Mouse (Mus musculus) adrenal gland, postnatal 14 days (tissue): ENCODE measurements around the gene Themis2. TPM values are rescaled to one million over a fixed set of nuclear protein-coding genes. Genes with fewer than 3 reads are reported as not detected.

Source experiments
- DNase-seq: peaks from one replicate; pipeline ENCODE4 v3.0.0; 2021; ENCODE audit warnings: mixed read lengths
- long read RNA-seq, 2 experiments: library from polyadenylated mRNA; stranded (forward); transcript quantifications; one replicate each; pipeline ENCODE4 v2.0.0; 2021
- total RNA-seq: library from RNA; stranded (reverse); gene quantifications from 2 replicates; pipeline ENCODE4 v1.2.3, GENCODE M21; 2021

Themis2 gene
- 2.0 and 4.9 TPM in 2 replicates for total RNA-seq
- long read RNA-seq, experiment 1, partial matches to known transcripts = 0 of 1 reads
- long read RNA-seq, experiment 1, other reads (novel, unspliced or antisense) = 0 of 1 reads
- long read RNA-seq, experiment 2, partial matches to known transcripts = 0 of 1 reads
- long read RNA-seq, experiment 2, other reads (novel, unspliced or antisense) = 0 of 1 reads

DNA sequence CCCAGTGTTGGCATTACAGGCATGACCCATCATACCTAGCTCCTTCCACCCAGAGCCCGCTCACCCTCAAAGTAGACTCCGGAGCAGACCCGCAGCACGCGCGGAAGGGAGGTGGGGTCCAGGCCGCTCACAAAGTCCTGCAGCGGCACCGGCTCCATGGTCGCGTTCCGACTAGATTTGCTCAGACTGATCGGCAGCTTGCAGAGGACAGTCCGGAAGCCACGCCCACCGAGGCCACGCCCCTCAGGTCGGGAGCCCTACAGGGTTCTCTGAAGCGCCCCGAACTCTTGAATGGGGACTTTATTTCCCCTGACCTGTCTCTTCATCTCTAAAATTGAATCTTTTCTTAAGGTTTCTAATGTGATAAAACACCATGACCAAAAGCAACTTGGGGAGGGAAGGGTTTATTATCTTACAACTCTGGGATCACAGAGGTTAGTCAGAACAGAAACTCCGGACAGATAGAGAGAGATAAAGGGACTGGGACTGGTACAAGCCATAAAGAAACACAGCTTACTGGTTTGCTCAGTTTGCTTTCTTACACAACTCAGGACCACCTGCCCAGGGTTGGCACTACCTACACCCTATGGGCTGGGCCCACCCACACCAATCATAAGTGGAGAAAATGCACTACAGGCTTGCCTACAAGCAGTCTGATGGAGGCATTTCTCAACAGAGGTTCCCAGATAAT is at the start of gene Themis2:
TSS of gene Themis2 (minus strand) at position 192 of the 691 bp plus-strand sequence.
- peak; percentile 89 for DNase-seq

DNA sequence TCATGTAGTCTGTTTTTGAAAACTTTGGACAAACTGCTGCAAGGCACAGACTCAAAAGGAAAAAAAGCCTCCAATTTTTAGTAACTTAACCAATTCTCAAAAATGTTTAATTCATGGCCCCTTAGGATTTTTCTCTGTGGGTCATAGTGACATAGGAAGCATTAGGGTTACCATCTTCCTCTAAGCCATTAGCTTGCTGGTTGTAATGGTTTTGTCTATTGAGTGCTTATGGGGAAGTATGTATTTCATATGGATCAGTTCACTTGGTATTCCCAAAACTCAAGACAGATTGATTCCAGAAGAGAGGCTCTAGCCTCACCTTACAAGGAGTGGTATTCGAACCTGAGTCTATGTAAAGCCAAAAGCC is 47.5 kb upstream of the Themis2 start:
- no peak for DNase-seq

DNA sequence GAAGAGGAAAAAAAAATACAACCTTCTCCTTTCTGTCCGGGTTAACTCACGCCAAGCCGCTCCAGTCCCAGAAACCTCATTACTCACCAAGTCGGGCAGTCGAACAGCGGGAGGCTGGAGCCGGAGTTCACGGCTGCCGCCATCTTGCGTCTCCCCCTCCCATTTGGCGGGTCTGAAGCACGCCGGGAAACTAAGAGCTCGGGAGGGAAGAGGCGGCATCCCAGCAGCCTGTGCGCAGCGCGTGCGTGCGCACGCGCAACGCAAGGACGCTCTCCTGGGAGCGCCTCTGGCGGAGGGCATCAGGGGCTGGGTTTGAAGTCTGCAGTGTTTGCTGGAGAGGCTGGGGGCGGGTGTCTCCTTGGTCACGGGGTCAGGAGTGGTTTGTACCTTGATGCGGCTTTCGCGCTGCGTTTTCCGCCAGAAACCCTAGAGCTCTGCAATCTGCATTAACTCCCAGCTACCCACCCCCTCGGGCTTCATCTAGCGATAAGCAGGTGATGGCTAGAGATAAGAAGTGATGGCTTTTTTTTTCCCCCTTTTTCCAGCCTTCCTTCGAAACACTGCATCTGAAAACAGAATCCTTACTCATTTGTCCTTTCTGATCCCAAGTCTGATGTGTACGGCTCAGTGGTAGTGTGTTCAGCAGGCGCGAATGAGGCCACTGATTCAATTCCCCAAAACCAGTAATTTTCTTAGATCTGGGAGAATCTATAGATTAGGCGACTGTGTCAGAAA is 47.0 kb upstream of the Themis2 start, which contains the start of gene Ppp1r8:
TSS of gene Ppp1r8 (minus strand) at position 200 of the 735 bp plus-strand sequence.
- DNase-seq = peak; percentile 94

DNA sequence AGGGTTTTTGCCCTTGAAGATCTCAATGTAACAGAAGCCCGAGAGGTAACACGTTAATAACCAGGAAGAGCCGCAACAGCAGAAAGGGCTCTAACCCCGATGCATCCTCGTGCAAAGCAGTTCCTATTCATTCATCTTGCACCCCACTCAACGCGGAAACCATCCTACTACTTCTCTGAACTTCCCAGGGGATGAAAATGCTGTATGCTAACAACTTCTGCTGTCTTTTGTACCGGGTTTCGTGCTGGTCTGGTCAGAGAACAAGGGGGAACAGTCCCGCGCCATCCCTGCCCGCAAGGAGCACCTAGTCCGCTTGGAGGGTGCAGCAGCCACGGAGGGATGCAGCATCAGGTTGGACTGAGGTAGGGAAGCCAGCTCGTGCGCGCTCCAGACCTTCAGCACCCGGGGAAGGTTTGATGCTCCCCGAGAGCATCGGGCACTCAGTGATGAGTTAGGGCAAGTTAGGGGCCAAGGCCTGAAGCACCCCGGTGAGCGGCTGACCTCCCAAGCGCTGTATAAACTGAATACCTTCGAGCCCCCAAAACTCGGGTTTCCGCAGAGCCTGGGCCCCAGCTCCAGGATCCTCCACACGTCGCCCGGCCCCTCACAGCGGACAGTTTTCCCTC is 46.2 kb upstream of the Themis2 start:
- DNase-seq = peak; percentile 40

DNA sequence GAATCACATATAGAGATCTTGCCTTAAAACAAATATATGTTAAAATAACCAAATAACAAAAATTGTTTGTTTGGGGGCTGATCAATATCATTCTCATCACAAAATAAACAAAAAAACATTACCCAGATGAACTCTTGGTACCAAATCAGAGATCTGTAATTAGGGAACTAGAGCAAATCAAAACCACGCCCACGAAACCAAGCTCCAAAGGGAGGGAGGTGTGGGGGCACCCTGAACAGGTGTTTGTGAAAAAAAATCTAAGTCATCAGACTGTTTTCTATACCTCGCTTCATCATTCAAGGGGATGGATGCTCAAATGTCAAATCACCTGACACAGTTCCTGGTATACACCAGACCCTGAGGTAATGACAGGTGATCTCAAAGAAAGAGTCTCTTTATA is 45.3 kb upstream of the Themis2 start:
- no peak for DNase-seq

DNA sequence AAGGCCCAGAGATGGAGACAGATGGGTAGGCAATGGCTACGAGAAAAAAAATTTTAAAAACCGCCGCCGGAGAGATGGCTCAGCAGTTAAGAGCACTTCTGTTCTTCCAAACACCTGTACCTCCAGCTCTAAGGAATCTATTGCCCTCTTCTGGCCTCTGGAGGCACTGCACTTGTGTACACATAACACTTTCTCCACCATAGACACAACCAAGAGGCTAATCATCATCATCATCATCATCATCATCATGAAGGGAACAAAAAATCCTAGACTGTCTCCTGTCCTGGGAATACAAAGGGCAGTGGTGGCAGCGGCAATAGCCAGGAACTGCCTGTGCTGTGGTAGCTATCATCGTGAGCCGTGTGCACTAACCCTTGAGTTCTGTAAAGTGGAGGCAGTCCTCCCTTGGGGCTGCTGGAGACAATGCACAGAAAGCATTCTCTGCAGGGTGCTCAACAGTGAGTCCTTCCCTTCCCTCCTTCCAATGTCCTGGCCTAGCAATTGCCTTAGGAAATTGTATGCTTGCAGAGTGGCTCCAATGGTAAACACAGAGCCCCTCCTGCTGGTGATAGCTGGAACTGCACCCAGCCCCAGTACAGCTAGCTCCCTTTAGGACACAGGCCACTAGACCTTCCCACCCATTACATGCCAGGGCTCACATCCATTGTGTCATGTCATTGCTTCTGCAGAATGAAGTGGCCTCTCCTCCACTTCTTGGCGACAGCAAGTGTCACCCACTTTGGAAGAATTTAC is 27.6 kb upstream of the Themis2 start:
- peak; percentile 85 for DNase-seq

DNA sequence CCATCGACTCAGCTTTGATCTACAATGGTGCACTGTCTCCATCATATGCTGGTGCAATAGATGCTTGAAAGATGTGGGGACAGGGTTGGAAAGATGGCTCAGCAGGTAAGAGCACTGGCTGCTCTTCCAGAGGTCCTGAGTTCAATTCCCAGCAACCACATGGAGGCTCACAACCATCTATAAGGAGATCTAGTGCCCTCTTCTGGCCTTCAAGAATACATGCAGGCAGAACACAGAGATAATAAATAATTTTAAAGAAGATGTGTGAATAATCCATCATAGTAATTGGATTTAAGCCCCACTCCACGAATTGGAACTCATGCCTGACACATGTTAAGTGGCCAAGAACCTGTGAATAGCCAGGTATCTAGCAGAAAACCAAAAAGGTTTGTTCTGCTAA is 22.3 kb upstream of the Themis2 start:
- DNase-seq = no peak

DNA sequence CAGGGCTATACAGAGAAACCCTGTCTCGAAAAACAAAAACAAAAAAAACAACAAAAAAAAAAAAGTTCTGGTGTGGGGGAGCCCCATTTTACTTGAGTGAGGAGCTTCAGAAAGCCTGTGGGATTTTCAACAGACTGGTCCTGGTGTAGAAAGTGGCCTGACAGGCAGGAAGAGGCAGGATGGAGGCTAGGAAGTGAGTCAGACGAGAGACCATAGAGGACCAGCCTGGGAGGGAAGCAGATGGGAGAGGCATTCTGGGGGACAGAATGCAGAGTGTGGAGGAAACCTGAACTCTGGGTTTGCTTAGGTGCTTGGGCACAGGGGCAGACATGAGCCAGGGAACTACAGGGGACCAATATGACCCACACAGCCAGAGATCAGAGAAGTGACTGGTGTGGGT is 20.7 kb upstream of the Themis2 start:
- no peak for DNase-seq

DNA sequence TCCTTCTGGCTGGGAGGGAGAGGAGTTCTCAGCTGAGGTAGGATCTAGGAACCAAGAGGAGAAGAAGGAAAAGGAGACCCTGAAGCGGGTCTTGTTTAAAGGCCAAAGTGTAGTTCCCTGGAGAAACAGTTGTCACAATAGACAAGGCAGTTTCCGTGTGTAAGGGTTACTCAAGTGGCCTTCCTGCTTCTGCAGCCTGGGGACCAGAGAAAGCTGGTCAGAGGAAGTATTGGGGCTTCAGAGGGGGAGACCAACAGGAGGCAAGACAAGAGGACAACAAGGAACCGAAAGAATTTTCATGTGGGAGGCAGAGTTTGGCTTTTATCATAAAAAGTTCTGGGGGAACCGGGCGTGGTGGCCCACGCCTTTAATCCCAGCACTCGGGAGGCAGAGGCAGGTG is 20.2 kb upstream of the Themis2 start:
- no peak for DNase-seq

DNA sequence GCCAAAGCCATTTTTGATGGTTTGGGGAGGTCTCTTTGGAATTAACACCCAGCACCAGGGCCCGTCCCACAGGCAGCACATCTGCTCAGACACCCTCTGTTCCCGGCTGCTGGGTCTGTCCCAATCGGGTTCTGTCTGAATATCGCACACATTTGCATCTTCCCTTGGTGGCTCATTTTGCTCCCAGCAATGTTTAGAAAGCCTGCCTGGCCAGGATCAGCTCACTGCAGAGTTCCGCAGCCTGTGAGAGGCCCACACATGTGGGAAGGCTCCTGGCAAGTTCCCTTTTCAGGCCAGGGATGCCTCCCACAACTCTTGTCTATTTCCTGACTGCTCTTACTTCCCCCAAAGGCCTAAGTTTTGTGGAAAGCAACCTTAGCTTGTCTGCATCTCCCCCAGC is 13.4 kb upstream of the Themis2 start:
- no peak for DNase-seq

DNA sequence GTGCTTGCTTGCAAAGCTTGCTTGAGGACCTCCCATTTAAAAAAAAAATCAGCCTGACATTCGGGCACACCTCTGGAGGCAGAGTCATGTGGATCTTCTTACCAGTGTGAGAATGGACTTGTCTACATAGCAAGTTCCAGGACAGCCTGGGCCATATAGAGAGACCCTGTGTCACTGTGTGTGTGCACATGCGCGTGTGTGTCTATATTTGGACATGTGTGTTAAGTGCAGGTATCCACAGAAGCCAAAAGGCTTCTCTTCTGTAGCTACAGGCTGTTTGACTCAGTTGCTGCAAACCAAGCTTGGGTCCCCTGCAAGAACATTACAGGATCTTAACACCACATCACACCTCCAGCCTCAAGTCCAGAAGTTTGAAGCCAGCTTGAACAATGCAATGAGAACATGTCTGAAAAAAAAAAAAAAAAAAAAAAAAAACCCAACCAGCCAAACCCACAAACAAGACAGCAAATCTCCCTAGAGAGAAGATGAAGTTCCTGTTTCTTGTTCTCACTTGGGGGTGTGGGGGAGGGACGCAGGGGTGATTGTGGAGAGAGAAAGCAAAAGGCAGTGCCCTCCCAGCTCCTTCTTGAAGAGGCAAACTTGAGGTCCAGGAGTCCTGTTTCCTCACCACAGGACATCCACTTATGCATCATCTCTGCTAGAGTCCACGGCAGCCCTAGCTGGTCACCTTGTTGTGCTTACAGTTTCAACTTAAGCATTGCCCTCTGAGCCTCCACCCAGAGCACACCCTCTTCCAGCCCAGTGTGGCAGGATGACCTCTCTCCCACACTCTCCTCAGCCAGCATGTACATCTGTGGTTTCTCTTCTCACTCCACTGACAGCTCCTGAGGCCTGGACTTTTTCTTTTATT is 11.8 kb upstream of the Themis2 start:
- DNase-seq = no peak

DNA sequence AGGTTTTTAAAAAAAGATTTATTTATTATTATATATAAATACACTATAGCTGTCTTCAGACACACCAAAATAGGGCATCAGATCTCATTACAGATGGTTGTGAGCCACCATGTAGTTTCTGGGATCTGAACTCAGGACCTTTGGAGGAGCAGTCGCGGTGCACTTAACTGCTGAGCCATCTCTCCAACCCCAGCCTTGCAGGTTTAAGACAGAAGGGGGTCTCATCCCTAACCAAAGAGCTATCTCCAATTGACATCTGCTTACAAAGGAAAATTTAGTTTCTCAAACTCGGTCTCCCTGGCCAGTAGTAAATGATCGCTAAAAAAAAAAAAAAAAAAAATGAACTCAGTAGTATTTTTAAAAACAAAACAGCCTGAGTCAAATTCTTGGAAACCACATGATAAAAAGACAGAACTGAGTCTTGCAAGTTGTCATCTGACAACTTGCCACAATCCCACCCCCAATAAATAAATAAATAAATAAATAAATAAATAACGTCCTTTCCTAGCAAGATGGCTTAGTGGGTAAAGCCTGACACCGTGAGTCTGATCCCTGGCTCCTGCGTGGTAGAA is 10.5 kb upstream of the Themis2 start:
- no peak for DNase-seq

DNA sequence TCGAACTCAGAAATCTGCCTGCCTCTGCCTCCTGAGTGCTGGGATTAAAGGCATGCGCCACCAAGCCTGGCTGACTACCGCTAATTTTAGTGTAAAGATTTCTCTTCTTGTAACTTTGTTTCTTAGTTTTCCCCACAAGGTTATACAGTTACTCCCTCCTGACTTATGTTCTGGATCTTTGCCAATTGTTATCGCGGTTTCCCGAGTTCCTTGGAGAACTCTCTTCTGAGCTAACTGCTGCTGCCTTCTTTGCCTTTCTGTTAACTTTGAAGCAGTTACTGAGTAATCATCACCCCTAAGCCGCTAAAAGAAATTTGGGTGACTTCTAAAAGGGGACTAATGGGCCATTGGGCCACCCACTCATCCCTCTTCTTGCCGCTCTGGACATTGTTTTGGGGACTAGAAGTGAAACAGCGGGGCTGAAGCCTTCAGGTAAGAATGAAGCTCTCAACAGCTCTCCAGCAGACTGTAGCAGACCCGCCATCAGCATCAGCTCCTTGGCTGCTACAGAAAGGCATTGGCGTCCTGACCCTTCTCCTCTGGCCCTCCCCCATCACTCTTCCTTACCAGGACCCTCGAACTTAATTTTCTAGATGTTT is 9.5 kb upstream of the Themis2 start:
- no peak for DNase-seq

DNA sequence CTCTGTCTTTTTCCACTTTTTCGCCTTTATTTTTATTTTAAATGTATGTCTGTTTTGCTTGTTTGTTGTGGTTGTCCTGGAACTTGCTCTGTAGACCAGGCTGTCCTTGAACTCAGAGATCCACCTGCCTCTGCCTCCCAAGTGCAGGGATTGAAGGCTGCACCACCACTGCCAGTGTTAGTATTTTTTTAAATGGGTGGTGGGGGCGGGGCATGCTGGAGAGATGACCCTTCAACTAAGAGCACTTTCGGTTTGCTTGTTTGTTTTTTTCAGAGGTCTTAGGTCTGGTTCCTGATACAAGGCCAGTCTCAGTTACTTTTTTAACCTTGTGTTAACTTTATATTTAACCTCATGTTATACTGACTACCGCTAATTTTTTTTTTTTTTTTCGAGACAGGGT is 9.0 kb upstream of the Themis2 start:
- DNase-seq = no peak

DNA sequence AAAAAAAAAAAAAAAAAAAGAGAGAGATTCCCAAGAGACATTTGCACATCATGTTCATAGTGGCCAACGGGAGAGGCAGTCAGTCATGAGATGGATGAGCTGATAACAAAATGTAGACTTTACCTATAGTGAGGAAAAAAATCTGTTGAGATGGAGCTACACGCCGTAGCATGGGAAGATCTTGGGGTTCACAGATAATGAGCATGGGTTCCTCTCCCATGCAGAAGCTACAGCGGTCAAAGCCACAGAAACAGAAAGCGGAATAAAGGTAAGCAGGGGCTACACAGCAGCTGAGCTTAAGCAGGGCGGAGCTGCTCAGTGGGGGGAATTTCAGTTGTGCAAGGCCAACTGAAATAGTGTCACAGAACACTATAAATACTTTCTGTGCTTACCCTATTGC is 8.1 kb upstream of the Themis2 start:
- no peak for DNase-seq

DNA sequence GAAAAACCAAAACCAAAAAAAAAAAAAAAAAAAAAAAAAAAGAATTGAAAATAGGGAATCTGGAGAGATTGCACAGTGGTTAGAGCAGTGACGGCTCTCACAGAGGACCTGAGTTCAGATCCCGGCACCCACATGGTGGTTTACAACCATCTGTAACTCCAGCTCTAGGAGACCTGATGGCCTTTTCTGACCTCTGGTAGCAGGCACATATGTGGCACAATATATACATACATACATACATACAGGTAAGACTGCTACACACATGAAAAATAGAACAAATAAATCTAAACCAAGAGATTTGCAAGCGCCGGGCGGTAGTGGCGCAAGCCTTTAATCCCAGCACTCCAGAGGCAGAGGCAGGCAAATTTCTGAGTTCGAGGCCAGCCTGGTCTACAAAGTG is 7.7 kb upstream of the Themis2 start:
- no peak for DNase-seq

DNA sequence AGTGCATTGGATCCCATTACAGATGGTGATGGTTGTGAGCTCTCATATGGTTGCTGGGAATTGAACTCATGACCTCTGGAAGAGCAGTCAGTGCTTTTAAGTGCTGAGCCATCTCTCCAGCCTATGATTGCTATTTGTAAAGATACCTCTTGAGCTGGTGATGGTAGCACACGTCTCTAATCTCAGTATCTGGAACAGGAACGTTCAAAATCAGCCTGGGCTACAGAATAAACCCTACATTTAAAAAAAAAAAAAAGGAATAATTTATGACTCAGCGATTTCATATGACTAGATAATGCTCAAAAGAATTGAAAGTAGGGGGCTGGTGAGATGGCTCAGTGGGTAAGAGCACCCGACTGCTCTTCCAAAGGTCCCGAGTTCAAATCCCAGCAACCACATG is 7.0 kb upstream of the Themis2 start:
- no peak for DNase-seq

DNA sequence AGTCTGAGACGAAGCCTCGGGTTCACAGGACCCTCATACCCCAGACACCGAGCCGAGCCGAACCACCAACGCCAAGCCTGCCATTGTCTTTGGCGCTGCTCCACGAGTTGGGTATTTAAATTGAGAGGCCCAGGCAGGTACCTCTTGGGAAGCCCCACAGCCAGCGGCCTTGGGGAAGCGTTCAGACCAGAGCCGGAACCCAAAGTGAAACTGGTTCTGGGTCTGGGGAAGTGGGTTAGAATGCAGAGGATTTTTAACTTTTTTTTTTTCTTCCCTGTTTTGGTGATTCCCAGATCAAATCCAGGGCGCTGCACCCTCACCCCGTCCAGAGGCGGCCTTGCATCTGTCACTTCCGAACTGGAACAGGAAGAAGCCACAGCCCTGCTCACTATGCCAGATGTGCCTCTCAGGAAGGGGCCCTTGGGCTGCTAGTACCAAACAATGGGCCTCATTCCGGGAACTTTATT is 6.0 kb upstream of the Themis2 start:
- no peak for DNase-seq

DNA sequence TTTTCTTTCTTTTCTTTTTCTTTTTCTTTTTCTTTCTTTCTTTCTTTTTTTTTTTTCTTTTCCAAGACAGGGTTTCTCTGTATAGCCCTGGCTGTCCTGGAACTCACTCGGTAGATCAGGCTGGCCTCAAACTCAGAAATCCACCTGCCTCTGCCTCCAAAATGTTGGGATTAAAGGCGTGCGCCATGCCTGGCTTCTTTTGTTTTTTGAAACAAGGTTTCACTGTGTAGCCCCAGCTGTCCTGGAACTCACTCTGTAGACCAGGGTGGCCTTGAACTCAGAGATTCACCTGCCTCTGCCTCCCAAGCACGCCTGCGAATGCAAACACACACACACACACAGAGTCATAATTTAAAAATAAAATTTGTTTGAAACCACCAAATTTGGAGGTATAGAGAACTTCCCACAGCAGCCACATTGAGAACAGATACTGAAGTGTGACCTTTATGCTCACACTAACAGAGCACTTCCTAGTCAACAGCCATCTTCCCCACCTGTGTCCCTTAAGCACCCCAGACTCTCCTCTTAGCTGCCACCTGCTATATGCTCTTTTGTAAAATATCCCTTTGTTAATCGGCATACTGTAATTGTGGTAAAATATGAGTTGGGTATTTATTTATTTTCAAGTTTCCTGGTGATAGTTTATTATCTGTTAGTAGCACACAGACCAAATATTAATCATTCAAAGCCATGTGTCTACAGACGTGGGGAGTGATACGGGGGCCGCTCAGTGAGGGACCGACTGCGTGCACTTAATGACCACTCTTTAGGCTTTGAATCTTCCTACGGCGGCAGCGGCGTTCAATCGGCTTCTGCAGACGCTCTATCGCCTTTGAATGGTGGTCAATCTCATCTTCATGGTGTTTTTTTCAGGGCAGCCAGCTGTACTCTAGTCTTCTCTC is 5.2 kb upstream of the Themis2 start:
- no peak for DNase-seq
